Mouse (Mus musculus): Measurements from ENCODE around the gene Ssh2. TPM values are rescaled to one million over a fixed set of nuclear protein-coding genes. Genes with fewer than 3 reads are reported as not detected.

Ssh2 gene
- total RNA-seq, 2 experiments from 2014 or later = 11.9 to 19.8 TPM

GRCm38 (mm10) chr11:77444939-77445338 lies 228.9 kb downstream of the Ssh2 start:
- no peak for ATAC-seq (replicated peaks; ENCODE audit: low FRiP score, low TSS enrichment, poor library complexity, severe bottlenecking)

DNA sequence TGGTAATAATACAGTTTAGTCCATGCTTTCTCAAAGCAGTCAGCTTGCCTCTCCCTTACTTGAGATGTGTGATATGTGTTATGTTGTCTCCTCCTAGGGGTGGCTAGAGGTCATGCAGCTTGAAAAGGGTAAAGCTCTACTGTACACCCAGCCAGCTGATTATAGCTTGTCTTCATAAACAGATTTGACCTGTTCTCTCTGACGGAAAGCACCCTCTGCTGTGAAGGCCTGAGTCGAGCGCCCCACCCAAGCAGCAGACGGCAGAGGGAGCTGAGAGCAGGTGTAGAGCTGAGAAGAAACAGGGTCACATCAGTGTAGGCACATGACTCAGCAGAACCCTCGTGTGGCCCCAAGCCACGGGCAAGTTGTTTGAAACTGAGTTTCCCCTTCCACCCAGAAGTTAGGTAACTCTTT lies 230.5 kb downstream of the Ssh2 start:
- peak; percentile 89 for ATAC-seq (replicated peaks; ENCODE audit: low FRiP score, low TSS enrichment, poor library complexity, severe bottlenecking)

GRCm38 (mm10) chr11:77449224-77449623 lies 233.1 kb downstream of the Ssh2 start:
- ATAC-seq (replicated peaks; ENCODE audit: low FRiP score, low TSS enrichment, poor library complexity, severe bottlenecking) = no peak

- ATAC-seq (replicated peaks; ENCODE audit: low FRiP score, low TSS enrichment, poor library complexity, severe bottlenecking) = no peak
Observed at GRCm38 (mm10) chr11:77451670-77452069, 235.6 kb downstream of the Ssh2 start.

DNA sequence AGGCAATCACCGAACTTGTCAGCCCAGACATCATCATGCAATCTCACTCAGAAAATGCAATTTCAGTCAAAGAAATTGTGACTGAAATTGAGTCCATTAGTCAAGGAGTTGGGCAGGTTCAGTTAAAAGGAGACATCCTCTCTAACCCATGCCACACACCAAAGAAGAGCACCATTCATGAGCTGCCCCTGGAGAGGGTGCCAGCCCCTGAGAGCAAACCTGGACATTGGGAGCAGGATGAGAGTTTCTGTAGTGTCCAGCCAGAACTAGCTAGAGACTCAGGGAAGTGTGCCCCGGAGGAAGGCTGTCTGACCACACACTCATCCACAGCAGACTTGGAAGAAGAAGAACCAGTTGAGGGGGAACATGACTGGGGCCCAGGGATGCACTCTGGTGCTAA lies 237.3 kb downstream of the Ssh2 start:
- ATAC-seq (replicated peaks; ENCODE audit: low FRiP score, low TSS enrichment, poor library complexity, severe bottlenecking) = no peak

DNA sequence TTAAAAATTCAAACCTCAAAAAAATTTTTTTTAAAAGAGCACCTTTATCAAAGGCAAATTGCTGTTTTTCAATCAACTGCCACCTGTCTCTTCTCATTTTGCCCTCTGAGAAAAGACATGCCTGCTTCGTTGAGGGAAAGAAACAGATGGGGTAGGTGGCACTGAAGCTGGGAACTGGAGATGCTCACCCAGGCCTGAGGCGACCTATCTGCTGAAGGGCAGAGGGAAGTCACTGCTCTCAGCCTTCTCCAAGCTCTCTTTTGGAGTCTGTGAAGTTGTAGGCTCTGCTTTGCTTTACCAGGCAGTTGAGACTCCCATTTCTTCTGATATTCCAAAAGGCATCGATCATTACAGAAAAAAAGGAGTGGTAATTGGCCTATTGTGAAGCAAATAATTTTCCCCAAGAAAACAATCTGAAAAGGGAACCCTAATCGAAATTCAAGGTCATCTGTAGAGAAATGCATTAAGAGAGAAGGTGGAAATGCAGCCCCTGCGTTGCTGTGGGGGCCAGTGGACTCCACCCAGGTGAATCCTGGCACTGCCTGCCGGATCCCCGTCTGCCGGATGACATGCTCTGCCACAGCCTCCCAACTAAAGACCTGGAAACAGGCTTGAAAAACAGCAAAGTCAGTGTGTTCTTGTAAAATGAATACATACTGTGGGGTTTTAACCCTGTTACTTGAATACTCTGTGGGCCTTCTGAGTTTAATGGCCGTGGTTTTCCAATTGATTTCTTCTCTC lies 239.9 kb downstream of the Ssh2 start:
- ATAC-seq (replicated peaks; ENCODE audit: low FRiP score, low TSS enrichment, poor library complexity, severe bottlenecking) = no peak

DNA sequence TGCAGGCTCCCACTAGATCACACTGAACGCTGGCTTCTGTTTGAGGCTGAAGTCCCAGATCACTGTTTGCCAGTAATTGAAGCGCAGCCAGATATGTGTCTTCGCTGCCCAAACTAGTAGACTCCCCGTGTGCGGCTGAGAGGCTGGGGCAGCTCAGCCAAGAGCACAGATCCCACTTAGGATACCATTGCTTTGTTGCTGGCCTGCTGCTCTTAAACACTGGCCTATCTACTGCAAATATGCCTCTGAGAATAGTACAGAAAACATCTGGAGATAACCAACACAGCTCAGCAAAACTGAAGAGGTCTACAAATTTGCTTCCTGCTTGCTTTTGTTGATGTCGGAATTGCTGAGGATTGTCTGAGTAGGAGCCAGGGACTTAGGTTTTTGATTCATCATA lies 240.8 kb downstream of the Ssh2 start:
- ATAC-seq (replicated peaks; ENCODE audit: low FRiP score, low TSS enrichment, poor library complexity, severe bottlenecking) = no peak

DNA sequence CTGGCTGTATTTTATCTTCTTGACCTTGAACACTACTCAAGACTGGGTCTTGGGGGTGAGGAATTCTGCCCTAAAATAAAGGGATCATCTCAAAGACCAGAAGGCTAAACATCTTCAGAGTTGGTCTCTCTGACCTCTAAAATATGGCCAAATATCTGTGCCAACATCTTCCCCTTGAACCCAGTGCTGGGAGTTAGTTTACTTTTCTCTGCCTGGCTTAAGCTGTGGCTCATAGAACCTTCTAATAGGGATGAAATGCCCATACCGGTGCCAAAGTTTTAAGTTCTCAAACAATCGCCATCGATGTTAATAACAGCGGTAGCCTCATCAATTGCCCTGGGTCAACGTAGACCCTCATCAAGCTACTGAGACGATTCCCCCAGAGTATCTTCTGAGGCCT lies 245.8 kb downstream of the Ssh2 start:
- ATAC-seq (replicated peaks; ENCODE audit: low FRiP score, low TSS enrichment, poor library complexity, severe bottlenecking) = no peak

DNA sequence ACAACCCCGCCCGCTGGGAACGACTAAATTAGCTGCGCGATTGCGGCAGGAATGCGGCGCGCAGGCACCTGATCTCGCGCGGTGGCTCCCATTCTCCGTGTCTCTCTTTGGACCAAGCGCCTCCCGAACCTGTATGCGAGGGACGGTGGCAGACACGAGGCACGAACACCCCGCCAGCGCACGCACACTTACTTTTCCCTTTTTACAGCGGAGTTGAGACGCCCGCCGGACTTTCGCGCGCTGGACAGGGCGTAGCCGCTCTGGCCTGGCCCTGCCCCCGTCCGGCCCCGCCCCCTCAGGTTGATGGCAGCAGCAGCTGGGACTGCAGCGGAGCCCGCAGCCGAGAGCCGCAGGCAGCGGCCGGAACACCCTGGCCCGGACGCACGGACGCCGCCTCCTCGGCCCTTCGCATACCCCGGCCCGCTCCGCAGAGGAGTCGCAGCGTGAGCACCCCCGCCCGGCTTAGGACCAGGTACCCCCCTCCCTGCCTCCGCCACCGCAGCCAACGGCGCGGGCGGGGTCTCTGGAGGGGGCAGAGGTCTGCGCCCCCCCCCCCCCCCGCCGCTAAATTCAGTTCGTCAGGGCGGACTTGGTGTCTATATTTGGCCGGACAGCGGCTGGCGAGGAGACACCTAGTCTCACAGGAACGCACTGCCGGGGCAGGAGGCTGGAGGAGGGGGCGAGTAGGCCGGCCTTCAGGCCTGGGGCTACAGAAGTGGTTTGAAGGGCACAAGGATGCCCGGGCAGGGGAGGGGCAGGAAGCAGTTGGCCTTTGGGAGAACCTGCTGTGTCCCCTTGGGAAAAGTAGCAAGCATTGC lies 246.4 kb downstream of the Ssh2 start, which contains the start of gene Coro6:
Gene Coro6, plus strand, starts transcription at position 129 of the 818 bp plus-strand sequence.
- ATAC-seq (replicated peaks; ENCODE audit: low FRiP score, low TSS enrichment, poor library complexity, severe bottlenecking) = peak; percentile 38; the same call in 1 of the 2 replicates

GRCm38 (mm10) chr11:77463101-77463445 lies 247.0 kb downstream of the Ssh2 start:
- ATAC-seq (replicated peaks; ENCODE audit: low FRiP score, low TSS enrichment, poor library complexity, severe bottlenecking) = no peak

DNA sequence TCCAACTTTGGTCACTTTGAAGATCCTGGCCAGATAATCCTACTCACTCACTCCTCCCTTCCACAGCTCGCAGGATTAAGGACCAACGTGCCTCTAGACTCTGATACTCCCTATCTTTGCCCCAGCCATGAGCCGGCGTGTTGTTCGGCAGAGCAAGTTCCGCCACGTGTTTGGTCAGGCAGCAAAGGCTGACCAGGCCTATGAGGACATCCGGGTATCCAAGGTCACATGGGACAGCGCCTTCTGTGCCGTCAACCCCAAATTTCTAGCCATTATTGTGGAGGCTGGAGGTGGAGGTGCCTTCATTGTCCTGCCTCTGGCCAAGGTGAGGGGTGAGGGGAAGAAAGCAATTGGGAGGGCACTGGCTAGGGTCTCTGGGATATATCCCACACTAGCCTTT lies 247.7 kb downstream of the Ssh2 start:
- ATAC-seq (replicated peaks; ENCODE audit: low FRiP score, low TSS enrichment, poor library complexity, severe bottlenecking) = no peak

DNA sequence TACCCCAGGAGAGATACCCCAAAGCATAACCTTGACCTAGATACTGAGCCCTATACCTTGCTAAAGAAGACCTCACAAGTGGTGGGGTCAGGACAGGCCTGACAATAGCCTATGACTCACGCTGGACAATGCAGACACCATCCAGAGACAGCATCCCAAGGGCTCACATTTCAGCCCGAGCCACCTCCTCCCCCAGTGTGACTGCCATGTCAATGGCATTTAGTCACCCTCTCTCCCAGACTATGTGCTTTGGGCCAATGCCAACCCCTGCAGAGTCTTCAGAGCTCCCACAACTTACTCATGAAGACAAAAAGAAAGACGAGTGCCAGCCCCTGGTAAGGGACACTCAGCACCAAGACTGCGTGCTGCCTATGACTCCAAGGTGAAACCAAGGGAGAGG lies 248.6 kb downstream of the Ssh2 start:
- no peak for ATAC-seq (replicated peaks; ENCODE audit: low FRiP score, low TSS enrichment, poor library complexity, severe bottlenecking)

GRCm38 (mm10) chr11:77465111-77465510 lies 249.0 kb downstream of the Ssh2 start:
- no peak for ATAC-seq (replicated peaks; ENCODE audit: low FRiP score, low TSS enrichment, poor library complexity, severe bottlenecking)

DNA sequence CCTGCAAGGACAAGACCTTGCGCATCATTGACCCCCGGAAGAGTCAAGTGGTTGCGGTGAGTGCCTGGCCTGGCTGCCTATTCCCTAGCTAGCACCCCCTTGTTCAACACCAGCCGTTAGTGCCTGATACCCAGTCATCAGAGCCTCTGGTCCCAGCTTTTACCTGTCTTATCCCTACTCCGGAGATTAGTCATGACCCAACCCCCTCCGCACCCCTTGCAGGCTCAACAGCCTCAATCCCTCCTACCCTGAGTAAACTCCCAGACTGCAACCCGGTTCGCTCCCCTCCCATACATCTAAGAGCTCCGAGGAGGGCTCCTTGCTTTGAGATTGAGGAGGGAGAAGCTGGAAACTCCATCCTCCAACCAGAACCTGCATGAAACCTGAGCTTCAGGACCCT lies 250.5 kb downstream of the Ssh2 start:
- ATAC-seq (replicated peaks; ENCODE audit: low FRiP score, low TSS enrichment, poor library complexity, severe bottlenecking) = no peak

DNA sequence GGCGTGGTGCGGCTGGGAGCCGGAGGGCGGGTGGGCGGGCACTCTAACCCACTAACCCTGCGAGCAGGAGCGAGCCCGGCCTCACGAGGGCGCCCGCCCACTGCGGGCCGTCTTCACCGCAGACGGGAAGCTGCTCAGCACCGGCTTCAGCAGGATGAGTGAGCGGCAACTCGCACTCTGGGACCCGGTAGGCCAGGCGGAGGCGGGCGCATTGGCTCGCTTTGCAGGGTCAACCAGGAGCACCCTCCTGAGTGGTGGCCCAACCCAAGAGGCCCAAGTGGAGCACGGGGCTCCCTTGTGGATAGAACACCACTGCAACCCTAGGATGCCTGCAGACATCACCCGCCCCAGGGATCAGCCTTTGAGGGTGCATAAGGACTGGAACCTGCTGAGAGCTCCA lies 251.1 kb downstream of the Ssh2 start:
- peak; percentile 69 for ATAC-seq (replicated peaks; ENCODE audit: low FRiP score, low TSS enrichment, poor library complexity, severe bottlenecking)

DNA sequence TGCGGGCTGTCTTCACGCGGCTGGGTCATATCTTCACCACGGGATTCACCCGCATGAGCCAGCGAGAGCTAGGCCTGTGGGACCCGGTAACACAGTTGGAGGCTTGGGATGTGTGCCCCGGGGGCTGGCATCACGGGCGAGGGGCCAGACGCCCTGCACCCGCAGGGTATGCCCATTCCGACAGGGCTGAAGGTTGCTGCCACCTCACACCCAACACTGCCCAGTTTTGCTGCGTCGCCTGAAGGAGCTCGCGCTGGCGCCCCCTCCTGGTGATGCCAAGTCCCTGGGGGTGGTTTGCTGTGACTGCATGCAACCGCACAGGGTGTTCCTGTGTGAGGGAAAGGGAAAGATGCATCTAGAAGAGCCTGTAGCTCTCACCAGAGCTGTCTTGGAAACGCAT lies 251.7 kb downstream of the Ssh2 start:
- peak; percentile 70 for ATAC-seq (replicated peaks; ENCODE audit: low FRiP score, low TSS enrichment, poor library complexity, severe bottlenecking)

- no peak for ATAC-seq (replicated peaks; ENCODE audit: low FRiP score, low TSS enrichment, poor library complexity, severe bottlenecking)
Observed at GRCm38 (mm10) chr11:77468397-77468796, 252.3 kb downstream of the Ssh2 start.

DNA sequence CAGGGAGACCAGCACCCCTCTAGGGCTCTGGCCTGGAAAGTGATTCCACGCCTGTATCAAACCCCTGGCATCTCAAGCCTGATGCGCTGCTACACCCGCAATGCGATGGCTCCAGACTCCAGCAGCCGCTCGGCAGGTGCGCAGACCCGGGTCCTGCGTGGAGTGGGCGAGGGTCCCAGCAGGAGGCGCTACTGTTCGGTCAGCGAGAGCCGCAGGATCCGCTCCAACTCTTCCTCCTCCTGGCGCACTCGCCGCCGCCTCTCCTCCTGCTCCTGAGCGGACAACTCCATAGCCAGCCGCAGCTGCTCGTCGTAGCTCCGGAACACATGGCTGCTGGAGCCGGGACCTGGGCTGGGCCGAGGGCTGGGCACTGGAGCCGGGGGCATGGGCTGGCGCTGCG lies 255.3 kb downstream of the Ssh2 start:
- no peak for ATAC-seq (replicated peaks; ENCODE audit: low FRiP score, low TSS enrichment, poor library complexity, severe bottlenecking)

- no peak for ATAC-seq (replicated peaks; ENCODE audit: low FRiP score, low TSS enrichment, poor library complexity, severe bottlenecking)
Observed at GRCm38 (mm10) chr11:77472775-77473174, 256.7 kb downstream of the Ssh2 start.

DNA sequence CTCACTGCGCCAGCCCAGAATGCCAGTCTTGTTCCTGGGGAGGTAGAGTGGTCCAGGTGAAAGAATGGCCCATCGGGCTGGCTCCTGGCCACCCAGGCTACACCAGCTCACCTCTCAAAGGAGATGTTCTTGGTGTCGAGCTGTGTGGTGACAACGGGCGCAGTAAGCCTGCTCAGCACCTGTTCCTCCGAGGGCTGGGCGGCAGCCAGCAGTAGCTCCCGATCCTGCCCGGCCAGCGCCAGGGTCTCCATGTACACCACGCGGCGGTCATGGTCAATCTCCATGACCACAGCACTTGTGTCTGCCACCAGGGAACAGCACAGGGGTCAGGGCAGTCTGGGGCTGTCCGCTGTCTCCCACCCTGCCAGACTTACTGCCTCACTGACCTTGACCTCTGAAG lies 260.1 kb downstream of the Ssh2 start:
- no peak for ATAC-seq (replicated peaks; ENCODE audit: low FRiP score, low TSS enrichment, poor library complexity, severe bottlenecking)

- ATAC-seq (replicated peaks; ENCODE audit: low FRiP score, low TSS enrichment, poor library complexity, severe bottlenecking) = no peak
Observed at GRCm38 (mm10) chr11:77476895-77477294, 260.8 kb downstream of the Ssh2 start.
